Mouse (Mus musculus) G1E (cell line): Measurements from ENCODE around the gene Nubpl.

Experiments
- CTCF ChIP-seq: IDR thresholded peaks from 2 replicates; pipeline ENCODE4 v1.5.1; 2012; ENCODE audit warnings: low read depth, low read length, inconsistent platforms, mixed read lengths
- GATA1 ChIP-seq: IDR thresholded peaks from 2 replicates; pipeline ENCODE4 v1.6.1; 2012; ENCODE audit warnings: borderline replicate concordance, low read length, inconsistent platforms, mixed read lengths
- GATA2 ChIP-seq: IDR thresholded peaks from 2 replicates; pipeline ENCODE4 v1.6.1; 2012; ENCODE audit warnings: low read depth, low read length, inconsistent platforms, borderline replicate concordance
- POLR2AphosphoS5 ChIP-seq: IDR thresholded peaks from 2 replicates; pipeline ENCODE4 v1.6.1; 2012; ENCODE audit warnings: low read depth, low read length, inconsistent platforms; ENCODE audit not compliant: insufficient replicate concordance
- TAL1 ChIP-seq: conservative IDR thresholded peaks from 2 replicates; pipeline ENCODE4 v1.6.1; 2012; ENCODE audit warnings: low read depth, low read length, inconsistent platforms, mixed read lengths

DNA sequence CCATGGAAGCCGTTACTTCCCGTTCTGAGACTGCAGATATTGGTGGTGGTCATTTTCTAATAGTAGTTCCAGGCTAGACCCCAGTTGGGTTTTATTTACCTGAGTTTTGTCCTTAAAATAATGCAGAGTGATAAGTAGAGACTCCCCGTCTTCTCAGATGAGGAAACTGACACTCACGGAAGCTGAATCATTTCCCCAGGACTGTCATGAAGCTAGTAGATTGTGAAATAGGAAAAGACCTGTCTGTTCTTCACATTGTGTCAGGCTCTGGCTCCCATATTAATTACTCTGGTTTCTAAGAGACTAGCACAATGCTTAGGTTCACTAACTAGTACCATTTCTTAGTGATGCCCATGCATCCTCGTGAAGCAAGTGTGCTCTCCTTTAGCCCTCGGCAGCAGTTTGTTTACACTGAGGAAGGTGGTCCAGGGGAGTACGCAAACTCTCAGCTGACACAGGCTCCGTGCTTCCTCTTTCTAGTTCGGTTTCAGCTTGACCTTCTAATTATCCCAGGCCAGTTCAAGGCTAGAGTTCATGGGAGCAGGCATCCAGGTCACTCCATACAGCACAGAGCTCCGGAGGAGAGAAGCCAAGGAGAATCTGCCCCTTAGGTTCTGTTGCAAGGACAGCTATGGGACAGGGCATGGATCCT lies 209.9 kb downstream of the Nubpl start:
- no peak for TF ChIP-seq TAL1
- no peak for TF ChIP-seq CTCF
- TF ChIP-seq GATA1, result no peak
- TF ChIP-seq POLR2AphosphoS5, result no peak
- no peak for TF ChIP-seq GATA2
